Mouse (Mus musculus) urinary bladder, postnatal 10 days (tissue): ENCODE measurements around the gene E2f1.
A peak's percentile ranks its signal among the peaks of the same experiment; 100 is the strongest.

Experiments
- DNase-seq: peaks from one replicate; pipeline ENCODE4 v3.0.0; 2022; ENCODE audit warnings: low spot score

Gene E2f1

DNA sequence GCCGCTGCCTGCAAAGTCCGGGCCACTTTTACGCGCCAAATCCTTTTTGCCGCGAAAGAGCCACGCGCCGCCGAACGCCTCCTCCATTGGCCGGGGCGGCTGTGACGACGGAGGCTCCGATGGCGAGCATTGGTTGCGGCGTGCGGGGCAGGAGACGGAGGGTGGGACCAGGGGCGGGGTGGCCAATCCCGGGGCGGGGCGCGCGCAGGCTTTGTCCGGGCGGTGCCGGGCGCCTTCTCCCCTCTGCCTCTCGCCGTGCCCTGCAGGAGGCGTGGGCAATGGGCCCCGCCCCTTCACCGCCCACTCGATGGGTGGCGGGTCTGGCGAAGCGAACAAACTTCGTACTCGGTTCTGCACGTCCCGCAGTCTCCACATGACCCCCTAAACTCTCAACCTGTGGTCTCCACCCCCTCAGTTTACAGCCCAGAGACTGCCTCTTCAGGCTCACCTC, at the start of gene E2f1:
Gene E2f1 (minus strand): TSS at position 57 of the 451 bp plus-strand sequence.
- peak; percentile 79 for DNase-seq

GRCm38 (mm10) chr2:154617061-154617460, 47.4 kb upstream of the E2f1 start:
- DNase-seq = no peak

DNA sequence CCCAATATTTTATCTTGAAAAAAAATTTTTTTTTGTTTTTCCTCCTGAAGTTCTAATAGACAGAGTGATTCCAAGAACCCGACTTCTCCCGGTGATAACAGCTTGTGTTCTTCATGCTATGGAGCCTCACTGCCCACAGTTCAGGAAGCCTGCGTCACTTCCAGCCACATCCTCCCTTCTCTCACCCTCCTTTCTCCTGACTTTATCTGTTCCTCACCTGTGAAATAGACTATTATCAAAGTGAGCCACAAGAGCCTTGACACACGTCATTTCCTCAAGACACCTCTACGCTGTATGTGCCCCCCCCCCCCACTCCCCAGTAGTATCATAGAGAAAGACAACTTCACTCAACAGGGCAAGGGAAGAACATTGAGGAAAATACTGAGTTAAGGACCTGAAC, 46.0 kb upstream of the E2f1 start:
- DNase-seq = no peak

- no peak for DNase-seq
Observed at GRCm38 (mm10) chr2:154614841-154615576, 45.3 kb upstream of the E2f1 start.

DNA sequence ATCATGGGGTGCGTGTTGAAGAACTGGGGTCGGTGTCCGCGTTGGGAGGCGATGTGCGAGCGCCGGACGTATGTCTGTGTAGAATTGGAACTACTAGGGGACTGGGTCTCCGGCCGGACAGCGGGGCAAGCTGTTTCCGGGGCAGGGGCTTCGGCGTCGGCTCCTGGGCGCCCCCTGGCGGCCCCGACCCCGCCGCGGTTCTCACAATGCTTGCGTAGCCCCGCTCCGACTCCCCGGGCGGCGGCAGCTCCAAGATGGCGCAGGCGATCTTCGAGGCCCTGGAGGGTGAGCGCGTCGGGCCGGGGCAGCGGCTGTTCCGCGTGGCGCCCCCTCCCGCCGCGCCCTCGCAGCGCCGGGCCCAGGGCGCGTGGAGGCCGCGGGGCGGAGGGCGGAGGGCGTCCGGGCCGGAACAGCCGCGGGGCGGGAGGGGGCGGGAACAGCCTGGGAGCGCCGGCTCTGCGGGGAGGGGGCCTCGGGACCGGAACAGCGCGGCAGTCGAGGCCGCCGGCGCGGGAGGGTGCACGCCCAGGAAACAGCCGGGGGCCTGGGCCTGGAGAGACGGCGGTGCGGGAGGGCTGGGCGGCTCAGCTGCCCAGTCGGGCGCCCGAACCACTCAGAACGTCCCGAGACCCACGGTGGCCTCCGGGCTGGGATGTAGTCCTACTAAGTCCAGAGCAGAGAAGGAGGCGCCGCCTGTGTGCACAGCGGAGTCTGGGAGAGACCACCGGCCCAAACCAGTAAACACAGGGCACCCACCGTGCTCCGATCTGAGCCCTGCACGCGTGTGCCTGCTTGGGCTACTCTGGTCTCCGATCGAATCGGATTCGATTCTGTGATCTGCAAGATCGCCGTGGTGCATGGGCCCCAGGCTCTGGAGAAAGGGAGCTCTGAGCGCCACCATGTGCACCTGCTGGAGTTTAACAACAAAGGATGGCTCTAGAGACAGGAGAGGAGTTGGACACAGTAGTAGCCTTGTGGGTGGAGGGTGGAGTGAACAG, 43.7 kb upstream of the E2f1 start, which contains the start of the genes Zfp341 and 4930519P11Rik:
Gene Zfp341 (plus strand): TSS at position 180 of the 998 bp plus-strand sequence.
Gene 4930519P11Rik (minus strand): TSS at position 320 of the 998 bp plus-strand sequence.
- DNase-seq = peak; percentile 52

DNA sequence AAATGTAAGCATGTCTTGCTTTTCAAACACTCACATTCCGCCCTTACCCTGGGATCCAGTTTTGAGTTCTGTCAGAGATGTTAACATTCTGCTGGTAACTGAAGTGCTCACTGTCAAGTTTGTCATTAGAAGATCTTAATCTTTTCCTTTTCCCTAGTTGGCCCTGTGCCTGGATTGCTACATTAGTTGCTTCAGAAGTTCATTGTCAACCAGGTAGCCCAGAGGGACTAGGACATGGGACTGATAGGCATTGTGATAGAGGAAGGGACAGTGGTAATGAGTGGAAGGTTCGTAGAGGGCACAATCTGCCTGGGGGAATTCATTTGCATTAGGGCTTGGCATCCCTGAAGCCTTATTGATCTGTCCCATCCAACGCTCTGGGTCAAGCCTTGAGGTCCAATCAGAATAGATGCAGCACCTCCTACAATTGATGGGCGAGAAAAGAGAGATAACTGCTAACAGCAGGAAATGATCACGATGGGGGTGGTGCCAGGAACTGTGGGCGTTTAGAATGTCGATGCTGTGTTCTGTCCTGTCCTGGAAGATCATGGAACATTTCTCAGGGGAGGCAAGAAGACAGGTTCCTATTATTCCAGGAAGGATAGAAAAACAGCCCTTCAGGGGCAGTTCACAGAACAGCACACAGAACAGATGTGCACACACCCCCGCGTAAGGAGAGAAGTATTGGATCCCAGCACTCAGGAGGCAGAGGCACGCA, 39.5 kb upstream of the E2f1 start:
- no peak for DNase-seq

GRCm38 (mm10) chr2:154606965-154607364, 37.3 kb upstream of the E2f1 start:
- no peak for DNase-seq

- no peak for DNase-seq
Observed at GRCm38 (mm10) chr2:154604156-154604555, 34.5 kb upstream of the E2f1 start.

- peak; percentile 99 for DNase-seq
Observed at GRCm38 (mm10) chr2:154603638-154604153, 34.0 kb upstream of the E2f1 start, which contains the start of gene Pxmp4. Gene Pxmp4 (minus strand): TSS chr2:154603708.

- no peak for DNase-seq
Observed at GRCm38 (mm10) chr2:154603007-154603637, 33.4 kb upstream of the E2f1 start.

DNA sequence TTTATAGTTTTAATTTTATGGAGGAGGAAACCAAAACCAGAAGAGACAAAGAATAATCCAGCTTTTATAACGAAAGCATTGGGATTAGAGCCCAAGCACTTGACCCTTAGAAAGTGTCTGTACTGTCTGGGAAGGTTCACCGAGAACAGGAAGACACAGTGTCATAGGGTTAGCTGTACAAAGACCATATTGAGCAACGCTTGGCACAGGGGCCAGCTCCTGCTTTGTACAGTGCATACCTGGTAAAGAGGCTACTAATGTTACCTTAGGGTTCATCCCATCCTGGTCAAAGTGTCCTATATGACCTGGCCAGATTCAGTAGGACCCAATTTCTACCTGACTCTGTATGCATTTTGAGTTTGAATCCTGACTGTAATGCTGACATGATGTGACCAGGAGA, 31.6 kb upstream of the E2f1 start:
- no peak for DNase-seq

DNA sequence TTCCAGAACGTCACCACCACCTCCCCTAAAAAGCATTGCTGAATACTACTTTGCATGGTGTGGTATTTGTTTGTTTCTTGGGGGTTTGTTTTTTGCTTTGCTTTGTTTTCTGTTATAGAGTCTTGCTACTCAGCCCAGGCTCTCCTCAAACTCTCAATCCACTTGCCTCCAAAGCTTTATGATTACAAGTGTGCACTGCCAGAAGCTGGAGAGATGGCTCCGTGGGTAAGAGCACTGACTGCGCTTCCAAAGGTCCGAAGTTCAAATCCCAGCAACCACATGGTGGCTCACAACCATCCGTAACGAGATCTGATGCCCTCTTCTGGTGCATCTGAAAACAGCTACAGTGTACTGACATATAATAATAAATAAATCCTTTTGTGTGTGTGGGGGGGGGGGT, 30.9 kb upstream of the E2f1 start:
- no peak for DNase-seq

DNA sequence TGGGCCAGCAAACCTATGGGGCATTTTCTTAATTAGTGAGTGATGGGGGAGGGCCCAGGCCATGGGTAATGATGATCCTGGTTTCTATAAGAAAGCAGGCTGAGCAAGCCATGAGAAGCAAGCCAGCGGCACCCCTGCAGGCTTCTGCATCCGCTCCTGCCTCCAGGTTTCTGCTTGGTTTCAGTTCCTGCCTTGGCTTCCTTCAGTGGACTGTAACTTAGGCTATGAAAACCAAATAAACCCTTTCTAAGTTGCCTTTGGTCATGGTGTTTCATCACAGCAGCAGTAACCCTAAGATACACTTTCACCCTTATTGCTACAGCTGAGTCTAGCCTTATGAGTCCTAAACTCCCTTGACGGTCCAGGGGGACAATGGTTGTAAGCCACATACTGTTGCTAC, 27.7 kb upstream of the E2f1 start:
- no peak for DNase-seq

- no peak for DNase-seq
Observed at GRCm38 (mm10) chr2:154595775-154596174, 26.1 kb upstream of the E2f1 start.

DNA sequence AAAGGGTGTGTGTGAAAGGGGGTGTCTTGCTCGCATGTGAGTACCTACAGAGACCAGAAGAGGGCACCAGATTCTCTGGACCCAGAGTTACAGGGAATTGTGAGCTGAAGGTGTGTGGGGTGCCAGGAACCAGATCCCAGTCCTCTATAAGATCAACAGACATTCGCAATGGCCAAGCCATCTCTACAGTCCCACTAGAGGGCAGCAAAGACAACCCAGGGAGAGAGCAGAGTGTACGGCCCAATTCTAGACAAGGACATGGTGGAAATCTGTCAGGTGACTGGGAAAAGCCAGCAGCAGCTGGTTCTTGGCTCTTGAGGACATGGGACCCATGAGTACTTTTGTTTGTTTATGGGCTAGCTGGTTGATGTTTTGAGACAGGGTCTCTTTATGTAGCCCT, 23.3 kb upstream of the E2f1 start:
- DNase-seq = no peak

- no peak for DNase-seq
Observed at GRCm38 (mm10) chr2:154591239-154591638, 21.5 kb upstream of the E2f1 start.

DNA sequence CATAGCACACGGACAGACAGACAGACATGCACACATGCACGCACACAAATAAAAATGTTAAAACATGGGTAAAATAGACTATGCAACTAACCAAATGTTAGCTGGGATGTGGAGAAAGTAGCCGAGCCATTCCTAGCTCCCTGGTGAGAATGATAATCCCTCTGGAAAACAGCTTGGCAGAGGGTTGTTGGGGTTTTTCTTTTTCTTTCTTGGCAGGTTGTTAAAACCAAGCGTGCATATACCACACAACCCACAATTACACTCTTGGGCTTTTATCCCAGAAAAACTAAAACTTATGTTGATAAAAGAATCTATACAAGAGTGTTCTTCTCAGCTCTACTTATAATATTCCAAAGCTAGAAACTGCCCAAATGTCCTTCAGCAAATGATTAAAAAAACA, 19.4 kb upstream of the E2f1 start:
- no peak for DNase-seq

DNA sequence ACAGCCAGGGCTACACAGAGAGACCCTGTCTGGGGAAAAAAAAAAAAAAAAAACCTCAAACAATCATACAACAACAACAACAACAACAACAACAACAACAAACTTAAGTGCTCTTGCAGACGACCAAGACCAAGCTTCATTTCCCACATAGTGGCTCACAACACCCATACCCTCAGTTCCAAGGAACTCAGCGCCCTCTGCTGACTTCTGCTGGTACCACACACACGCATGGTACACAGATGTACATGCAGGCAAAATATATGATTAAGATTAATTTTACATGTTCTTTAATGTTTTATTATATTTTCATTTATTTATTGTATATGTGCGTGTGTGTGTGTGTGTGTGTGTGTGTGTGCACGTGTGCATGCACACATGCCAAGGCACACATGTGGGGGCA, 16.7 kb upstream of the E2f1 start:
- DNase-seq = no peak

- DNase-seq = no peak
Observed at GRCm38 (mm10) chr2:154584931-154585601, 15.4 kb upstream of the E2f1 start.
